Mouse (Mus musculus): Measurements from ENCODE around the gene Ahrr.

Ahrr gene

GRCm38 (mm10) chr13:74292167-74292566 lies at the start of gene Ahrr:
Gene Ahrr (minus strand): TSS chr13:74292331.
- peak; percentile 83 for DNase-seq (ENCODE audit: low read depth, low spot score)

- peak; percentile 84 for DNase-seq (ENCODE audit: low read depth, low spot score)
Observed at GRCm38 (mm10) chr13:74341036-74341435, 48.9 kb upstream of the Ahrr start.

GRCm38 (mm10) chr13:74329321-74329720 lies 37.2 kb upstream of the Ahrr start:
- DNase-seq (ENCODE audit: low read depth, low spot score), result no peak

GRCm38 (mm10) chr13:74317170-74317849 lies 25.2 kb upstream of the Ahrr start, which contains the start of gene Pdcd6:
Gene Pdcd6 (minus strand): TSS chr13:74317580.
- DNase-seq (ENCODE audit: low read depth, low spot score), result peak; percentile 100

- no peak for DNase-seq (ENCODE audit: low read depth, low spot score)
Observed at GRCm38 (mm10) chr13:74316789-74317169, 24.6 kb upstream of the Ahrr start.

- peak; percentile 49 for DNase-seq (ENCODE audit: low read depth, low spot score)
Observed at GRCm38 (mm10) chr13:74316386-74316785, 24.3 kb upstream of the Ahrr start.

GRCm38 (mm10) chr13:74314616-74315015 lies 22.5 kb upstream of the Ahrr start:
- no peak for DNase-seq (ENCODE audit: low read depth, low spot score)

GRCm38 (mm10) chr13:74305780-74306179 lies 13.6 kb upstream of the Ahrr start:
- DNase-seq (ENCODE audit: low read depth, low spot score), result no peak

GRCm38 (mm10) chr13:74305380-74305779 lies 13.2 kb upstream of the Ahrr start:
- DNase-seq (ENCODE audit: low read depth, low spot score), result no peak

- DNase-seq (ENCODE audit: low read depth, low spot score), result peak; percentile 35
Observed at GRCm38 (mm10) chr13:74302050-74303037, 10.2 kb upstream of the Ahrr start.

GRCm38 (mm10) chr13:74301607-74301984 lies 9.5 kb upstream of the Ahrr start:
- no peak for DNase-seq (ENCODE audit: low read depth, low spot score)

- DNase-seq (ENCODE audit: low read depth, low spot score), result peak; percentile 80
Observed at GRCm38 (mm10) chr13:74300925-74301606, 8.9 kb upstream of the Ahrr start.

- no peak for DNase-seq (ENCODE audit: low read depth, low spot score)
Observed at GRCm38 (mm10) chr13:74296376-74296775, 4.2 kb upstream of the Ahrr start.

- DNase-seq (ENCODE audit: low read depth, low spot score), result no peak
Observed at GRCm38 (mm10) chr13:74289646-74290045, 2.5 kb downstream of the Ahrr start.

GRCm38 (mm10) chr13:74282299-74282698 lies 9.8 kb downstream of the Ahrr start:
- no peak for DNase-seq (ENCODE audit: low read depth, low spot score)

- DNase-seq (ENCODE audit: low read depth, low spot score), result no peak
Observed at GRCm38 (mm10) chr13:74275726-74276125, 16.4 kb downstream of the Ahrr start.

GRCm38 (mm10) chr13:74260231-74260992 lies 31.7 kb downstream of the Ahrr start:
- peak; percentile 83 for DNase-seq (ENCODE audit: low read depth, low spot score)

- peak; percentile 85 for DNase-seq (ENCODE audit: low read depth, low spot score)
Observed at GRCm38 (mm10) chr13:74259460-74260230, 32.5 kb downstream of the Ahrr start.

GRCm38 (mm10) chr13:74246494-74246893 lies 45.6 kb downstream of the Ahrr start:
- DNase-seq (ENCODE audit: low read depth, low spot score), result no peak

GRCm38 (mm10) chr13:74245899-74246231 lies 46.3 kb downstream of the Ahrr start:
- no peak for DNase-seq (ENCODE audit: low read depth, low spot score)

Measured in ZHBTc4 (cell line).